Mouse (Mus musculus) MEL (cell line): ENCODE data around the gene Dnase1l1. TPM values are rescaled to one million over a fixed set of nuclear protein-coding genes. Genes with fewer than 3 reads are reported as not detected.

Experiments
- DNase-seq: peaks from one replicate; pipeline ENCODE4 v3.0.0; 2011; ENCODE audit warnings: low read depth, low spot score
- H3K27ac ChIP-seq: 2 replicates; pipeline ENCODE4 v1.5.1; 2012; ENCODE audit warnings: low read depth, mild to moderate bottlenecking, control low read depth, low read length, moderate library complexity; ENCODE audit not compliant: control insufficient read depth
- H3K27me3 ChIP-seq, 2 experiments: fragments of 150-350 bp in 1 of 2; sonication (generic) in 1 of 2; 2 replicates each; pipeline ENCODE4 v1.6.1; 2012; ENCODE audit warnings: low read length in 2 of 2, mild to moderate bottlenecking in 2 of 2, improper control_type of control experiment in 1 of 2, moderate library complexity in 1 of 2; ENCODE audit not compliant: insufficient read depth in 2 of 2, control insufficient read depth in 1 of 2
- H3K36me3 ChIP-seq, 2 experiments: 2 replicates each; pipeline ENCODE4 v1.6.1; 2012 to 2014; ENCODE audit warnings: low read length in 2 of 2, improper control_type of control experiment in 1 of 2, inconsistent platforms in 1 of 2, mild to moderate bottlenecking in 1 of 2; ENCODE audit not compliant: insufficient read depth in 2 of 2, control insufficient read depth in 1 of 2
- H3K4me1 ChIP-seq, 2 experiments: fragments of 150-350 bp in 1 of 2; sonication (generic) in 1 of 2; 2 replicates each; pipeline ENCODE4 v1.6.1; 2012; ENCODE audit warnings: low read length in 2 of 2, improper control_type of control experiment in 1 of 2, mild to moderate bottlenecking in 1 of 2; ENCODE audit not compliant: insufficient read depth in 2 of 2, control insufficient read depth in 1 of 2
- H3K4me3 ChIP-seq, 2 experiments: fragments of 150-350 bp in 1 of 2; sonication (generic) in 1 of 2; 2 replicates each; pipeline ENCODE4 v1.5.1; 2012; ENCODE audit warnings: low read depth in 2 of 2, low read length in 2 of 2, mild to moderate bottlenecking in 2 of 2, moderate library complexity in 2 of 2, control low read depth in 1 of 2, improper control_type of control experiment in 1 of 2; ENCODE audit not compliant: control insufficient read depth in 1 of 2, insufficient read depth in 1 of 2
- H3K79me2 ChIP-seq: 2 replicates; pipeline ENCODE4 v1.6.1; 2012; ENCODE audit warnings: mild to moderate bottlenecking, low read length, moderate library complexity; ENCODE audit not compliant: control insufficient read depth, poor library complexity, insufficient read depth
- H3K9ac ChIP-seq: 2 replicates; pipeline ENCODE4 v1.6.1; 2012; ENCODE audit warnings: low read depth, mild to moderate bottlenecking, control low read depth, low read length, moderate library complexity; ENCODE audit not compliant: control insufficient read depth, poor library complexity, severe bottlenecking
- H3K9me3 ChIP-seq: fragments of 150-350 bp; sonication (generic); replicated peaks from 2 replicates; pipeline ENCODE4 v1.6.1; 2012; ENCODE audit warnings: mild to moderate bottlenecking, low read length, improper control_type of control experiment, moderate library complexity; ENCODE audit not compliant: insufficient read depth
- BHLHE40 ChIP-seq: IDR thresholded peaks from 2 replicates; pipeline ENCODE4 v1.6.1; 2012; ENCODE audit warnings: low read depth, mild to moderate bottlenecking, inconsistent platforms, low read length, improper control_type of control experiment, borderline replicate concordance
- CTCF ChIP-seq, 3 experiments: IDR thresholded peaks in 2 of 3; conservative IDR thresholded peaks in 1 of 3; 2 replicates each; pipeline ENCODE4 v1.5.1; 2011 to 2012; ENCODE audit warnings: low read length in 3 of 3, low read depth in 2 of 3, mild to moderate bottlenecking in 2 of 3, improper control_type of control experiment in 1 of 3, inconsistent platforms in 1 of 3, mixed read lengths in 1 of 3, moderate library complexity in 1 of 3; ENCODE audit not compliant: control insufficient read depth in 1 of 3, insufficient read depth in 1 of 3, poor library complexity in 1 of 3, severe bottlenecking in 1 of 3
- E2F4 ChIP-seq: IDR thresholded peaks from 2 replicates; pipeline ENCODE4 v1.6.1; 2011; ENCODE audit warnings: low read depth, low read length, improper control_type of control experiment, borderline replicate concordance
- ELF1 ChIP-seq: IDR thresholded peaks from 2 replicates; pipeline ENCODE4 v1.6.1; 2014; ENCODE audit warnings: low read depth, mild to moderate bottlenecking, inconsistent platforms, low read length, improper control_type of control experiment, moderate library complexity
- EP300 ChIP-seq, 2 experiments: IDR thresholded peaks; 2 replicates each; pipeline ENCODE4 v1.6.1; 2011; ENCODE audit warnings: improper control_type of control experiment in 2 of 2, low read length in 2 of 2, low read depth in 1 of 2, mild to moderate bottlenecking in 1 of 2
- GABPA ChIP-seq: IDR thresholded peaks from 2 replicates; pipeline ENCODE4 v1.6.1; 2012; ENCODE audit warnings: low read depth, mild to moderate bottlenecking, inconsistent platforms, low read length, improper control_type of control experiment, moderate library complexity
- GATA1 ChIP-seq: IDR thresholded peaks from 2 replicates; pipeline ENCODE4 v1.6.1; 2011; ENCODE audit warnings: low read depth, low read length, improper control_type of control experiment
- HCFC1 ChIP-seq: IDR thresholded peaks from 2 replicates; pipeline ENCODE4 v1.6.1; 2012; ENCODE audit warnings: low read depth, mild to moderate bottlenecking, inconsistent platforms, low read length, improper control_type of control experiment, moderate library complexity
- JUND ChIP-seq: IDR thresholded peaks from 2 replicates; pipeline ENCODE4 v1.6.1; 2011; ENCODE audit warnings: low read depth, mild to moderate bottlenecking, improper control_type of control experiment, low read length
- MAX ChIP-seq: IDR thresholded peaks from 2 replicates; pipeline ENCODE4 v1.6.1; 2011; ENCODE audit warnings: low read length, improper control_type of control experiment
- MAZ ChIP-seq: IDR thresholded peaks from 2 replicates; pipeline ENCODE4 v1.6.1; 2012; ENCODE audit warnings: low read depth, mild to moderate bottlenecking, inconsistent platforms, low read length, improper control_type of control experiment
- MEF2A ChIP-seq: IDR thresholded peaks from 2 replicates; pipeline ENCODE4 v1.6.1; 2014; ENCODE audit warnings: low read depth, mild to moderate bottlenecking, inconsistent platforms, low read length, improper control_type of control experiment; ENCODE audit not compliant: poor library complexity, insufficient replicate concordance, severe bottlenecking; ENCODE audit errors: extremely low read depth
- MXI1 ChIP-seq: IDR thresholded peaks from 2 replicates; pipeline ENCODE4 v1.6.1; 2011; ENCODE audit warnings: mild to moderate bottlenecking, low read depth, low read length, improper control_type of control experiment
- MYB ChIP-seq: IDR thresholded peaks from 2 replicates; pipeline ENCODE4 v1.6.1; 2011; ENCODE audit warnings: mild to moderate bottlenecking, low read depth, low read length, improper control_type of control experiment
- NELFE ChIP-seq: IDR thresholded peaks from 2 replicates; pipeline ENCODE4 v1.6.1; 2011; ENCODE audit warnings: low read depth, low read length, improper control_type of control experiment
- NRF1 ChIP-seq: IDR thresholded peaks from 2 replicates; pipeline ENCODE4 v1.6.1; 2014; ENCODE audit warnings: low read depth, mild to moderate bottlenecking, inconsistent platforms, low read length, improper control_type of control experiment, moderate library complexity; ENCODE audit not compliant: poor library complexity, insufficient read depth, severe bottlenecking
- POLR2AphosphoS2 ChIP-seq: IDR thresholded peaks from 2 replicates; pipeline ENCODE4 v1.6.1; 2011; ENCODE audit warnings: low read length, improper control_type of control experiment
- RAD21 ChIP-seq: IDR thresholded peaks from 2 replicates; pipeline ENCODE4 v1.6.1; 2011; ENCODE audit warnings: mild to moderate bottlenecking, low read depth, low read length, improper control_type of control experiment
- RCOR1 ChIP-seq: IDR thresholded peaks from 2 replicates; pipeline ENCODE4 v1.6.1; 2012; ENCODE audit warnings: low read depth, mild to moderate bottlenecking, inconsistent platforms, low read length, improper control_type of control experiment
- SIN3A ChIP-seq: IDR thresholded peaks from 2 replicates; pipeline ENCODE4 v1.6.1; 2012; ENCODE audit warnings: low read length, improper control_type of control experiment, inconsistent platforms
- TAL1 ChIP-seq: IDR thresholded peaks from 2 replicates; pipeline ENCODE4 v1.6.1; 2012; ENCODE audit warnings: mild to moderate bottlenecking, inconsistent platforms, low read length, moderate library complexity, mixed read lengths
- TBP ChIP-seq: IDR thresholded peaks from 2 replicates; pipeline ENCODE4 v1.8.0; 2011; ENCODE audit warnings: low read depth, low read length, improper control_type of control experiment
- TCF12 ChIP-seq: IDR thresholded peaks from 2 replicates; pipeline ENCODE4 v1.6.1; 2014; ENCODE audit warnings: low read depth, mild to moderate bottlenecking, inconsistent platforms, low read length, improper control_type of control experiment, moderate library complexity
- UBTF ChIP-seq: IDR thresholded peaks from 2 replicates; pipeline ENCODE4 v1.6.1; 2012; ENCODE audit warnings: low read depth, mild to moderate bottlenecking, inconsistent platforms, low read length, improper control_type of control experiment, moderate library complexity, borderline replicate concordance; ENCODE audit not compliant: insufficient read depth
- USF1 ChIP-seq: IDR thresholded peaks from 2 replicates; pipeline ENCODE4 v1.6.1; 2014; ENCODE audit warnings: low read depth, mild to moderate bottlenecking, inconsistent platforms, low read length, improper control_type of control experiment, moderate library complexity
- ZKSCAN1 ChIP-seq: IDR thresholded peaks from 2 replicates; pipeline ENCODE4 v1.6.1; 2012; ENCODE audit warnings: low read depth, mild to moderate bottlenecking, inconsistent platforms, low read length, improper control_type of control experiment, moderate library complexity
- ZMIZ1 ChIP-seq: IDR thresholded peaks from 2 replicates; pipeline ENCODE4 v1.6.1; 2012; ENCODE audit warnings: low read depth, mild to moderate bottlenecking, inconsistent platforms, low read length, improper control_type of control experiment, moderate library complexity
- ZNF384 ChIP-seq: IDR thresholded peaks from 2 replicates; pipeline ENCODE4 v1.6.1; 2012; ENCODE audit warnings: low read depth, mild to moderate bottlenecking, inconsistent platforms, low read length, improper control_type of control experiment
- polyA plus RNA-seq, 2 experiments: library from polyadenylated mRNA; stranded (reverse) in 1 of 2; unstranded in 1 of 2; fragments of >175 nt in 1 of 2; fragments of >200 nt in 1 of 2; gene quantifications; 2 replicates each; pipeline versions ENCODE4 v1.2.1 to v1.2.4; 2012; ENCODE audit warnings: low replicate concordance in 2 of 2, low read depth in 1 of 2; ENCODE audit not compliant: insufficient read length in 2 of 2, insufficient read depth in 1 of 2, missing spikeins in 1 of 2
- total RNA-seq: library from RNA; depleted of rRNA; stranded (reverse); fragments of 300-350 nt; gene quantifications from 2 replicates; pipeline ENCODE4 v1.2.3, GENCODE M21; 2012

Gene Dnase1l1
- total and polyA plus RNA-seq, 3 experiments, result 5.0 to 9.5 TPM; not detected in 1

DNA sequence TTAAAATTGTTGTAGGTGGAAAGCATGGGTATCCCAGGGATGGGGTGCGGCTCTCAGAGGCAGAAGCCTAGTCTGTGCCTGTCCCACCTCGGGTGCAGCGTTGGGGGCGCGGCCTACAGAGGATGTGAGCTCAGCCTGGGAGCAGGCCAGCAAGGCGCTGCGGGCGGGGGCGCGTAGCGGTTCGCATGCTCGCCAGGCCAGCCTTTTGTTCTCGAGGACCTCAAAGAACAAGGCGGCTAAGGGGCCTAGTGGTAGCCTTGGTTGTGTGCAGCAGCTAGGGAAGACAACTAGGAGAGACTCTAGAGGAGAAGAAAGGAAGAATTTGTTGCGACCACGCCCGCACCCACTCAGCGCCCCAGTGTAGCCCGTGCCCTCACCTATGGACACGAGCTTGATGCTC is 36.5 kb downstream of the Dnase1l1 start:
- Histone ChIP-seq H3K9ac (peak overlapping the region; percentile 64), H3K36me3 (peaks cover 0 to 12% of the 10 kb centered on the region in 2 experiments; a peak in 3 of 4 replicates), H3K4me3 (peak overlapping the region; percentile 52 to 71), H3K27ac (peak overlapping the region; percentile 83), H3K4me1 (peaks cover 0 to 17% of the 10 kb centered on the region in 2 experiments; a peak in 2 of 4 replicates), H3K27me3 (no peaks in the 10 kb centered on the region), H3K9me3 (no peaks in the 10 kb centered on the region), H3K79me2 (peaks cover 18% of the 10 kb centered on the region)
- TF ChIP-seq RCOR1, result no peak
- no peak for TF ChIP-seq USF1
- no peak for TF ChIP-seq NELFE
- peak; percentile 57; the same call in 1 of the 2 replicates for TF ChIP-seq HCFC1
- TF ChIP-seq MYB, result no peak
- TF ChIP-seq ZMIZ1, result no peak
- no peak for TF ChIP-seq EP300 (IDR thresholded peaks at IDR 0.05; ENCODE audit: low read depth in 1 of 2, low read length in 2 of 2)
- TF ChIP-seq GATA1, result no peak
- 0 out of 2 replicates have a peak, but pooled peaks have one; percentile 29 for TF ChIP-seq SIN3A
- TF ChIP-seq ELF1, result no peak
- no peak for TF ChIP-seq RAD21
- TF ChIP-seq GABPA, result no peak
- TF ChIP-seq POLR2AphosphoS2, result no peak
- peak; percentile 43; the same call in 1 of the 2 replicates for TF ChIP-seq MAX
- TF ChIP-seq TAL1, result no peak
- peak; percentile 63; the same call in 1 of the 2 replicates for TF ChIP-seq MAZ
- TF ChIP-seq BHLHE40, result no peak
- TF ChIP-seq MEF2A, result no peak
- TF ChIP-seq ZKSCAN1, result no peak
- peak; percentile 33; the same call in 1 of the 2 replicates for TF ChIP-seq MXI1
- 0 out of 2 replicates have a peak, but pooled peaks have one; percentile 15 for TF ChIP-seq TBP
- DNase-seq, result peak; percentile 84

- Histone ChIP-seq H3K79me2 (peaks cover 18% of the 10 kb centered on the region), H3K27me3 (no peaks in the 10 kb centered on the region), H3K4me3 (peak overlapping the region; percentile 52 to 71), H3K36me3 (peaks cover 0 to 12% of the 10 kb centered on the region in 2 experiments; a peak in 3 of 4 replicates), H3K4me1 (peaks cover 0 to 17% of the 10 kb centered on the region in 2 experiments; a peak in 2 of 4 replicates), H3K27ac (peak overlapping the region; percentile 74), H3K9me3 (no peaks in the 10 kb centered on the region), H3K9ac (peak overlapping the region; percentile 64)
- DNase-seq, result peak; percentile 27
- TF ChIP-seq NRF1 (no peak), TBP (no peak), JUND (no peak), TCF12 (no peak), USF1 (no peak), CTCF (IDR thresholded peaks at IDR 0.05 in 2 of 3, conservative IDR thresholded peaks at IDR 0.05 in 1 of 3; ENCODE audit: control insufficient read depth in 1 of 3, insufficient read depth in 1 of 3, low read depth in 2 of 3, low read length in 3 of 3, poor library complexity in 1 of 3, severe bottlenecking in 1 of 3) (no peak), UBTF (no peak), GATA1 (no peak), SIN3A (no peak), MEF2A (no peak), ZMIZ1 (no peak), NELFE (no peak), E2F4 (no peak), ZNF384 (no peak), POLR2AphosphoS2 (no peak)
These were observed 37.0 kb downstream of the Dnase1l1 start for GRCm38 (mm10) chrX:74245107-74245506.
